Mouse (Mus musculus) heart, adult 18-20 months (tissue): ENCODE measurements at regions not wholly inside any gene's neighbourhood (a gene's known extent, or its start where the extent isn't known, plus 50 kb on each side); places are given as distances from the start of the nearest gene placed in this dataset.

ENCODE experiments used
- DNase-seq, 2 experiments: peaks; one replicate each; pipeline ENCODE4 v3.0.0; 2021 to 2022; ENCODE audit warnings: mixed read lengths in 1 of 2

- no peak for DNase-seq
Observed at GRCm38 (mm10) chr11:23996250-23996649, 78.6 kb downstream of the A830031A19Rik start.

DNA sequence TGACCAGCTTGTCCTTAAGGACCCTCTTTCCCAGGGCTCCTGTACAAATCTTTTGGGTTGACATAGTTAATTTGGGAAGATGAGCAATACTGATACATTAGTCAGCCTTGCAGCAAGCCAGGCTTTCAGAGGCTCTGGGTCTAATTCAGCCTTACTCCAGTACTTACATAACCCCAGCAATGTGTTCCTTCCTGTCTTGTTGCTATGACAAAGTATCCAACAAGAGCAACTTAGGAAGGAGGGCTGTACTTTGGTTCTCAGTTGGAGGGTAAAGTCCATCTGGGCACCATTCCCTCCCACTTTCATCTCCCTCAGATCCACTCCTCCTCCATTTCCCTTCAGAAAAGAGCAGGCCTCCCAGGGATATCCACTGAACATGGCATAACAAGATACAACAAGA lies 80.7 kb downstream of the A830031A19Rik start:
- no peak for DNase-seq

DNA sequence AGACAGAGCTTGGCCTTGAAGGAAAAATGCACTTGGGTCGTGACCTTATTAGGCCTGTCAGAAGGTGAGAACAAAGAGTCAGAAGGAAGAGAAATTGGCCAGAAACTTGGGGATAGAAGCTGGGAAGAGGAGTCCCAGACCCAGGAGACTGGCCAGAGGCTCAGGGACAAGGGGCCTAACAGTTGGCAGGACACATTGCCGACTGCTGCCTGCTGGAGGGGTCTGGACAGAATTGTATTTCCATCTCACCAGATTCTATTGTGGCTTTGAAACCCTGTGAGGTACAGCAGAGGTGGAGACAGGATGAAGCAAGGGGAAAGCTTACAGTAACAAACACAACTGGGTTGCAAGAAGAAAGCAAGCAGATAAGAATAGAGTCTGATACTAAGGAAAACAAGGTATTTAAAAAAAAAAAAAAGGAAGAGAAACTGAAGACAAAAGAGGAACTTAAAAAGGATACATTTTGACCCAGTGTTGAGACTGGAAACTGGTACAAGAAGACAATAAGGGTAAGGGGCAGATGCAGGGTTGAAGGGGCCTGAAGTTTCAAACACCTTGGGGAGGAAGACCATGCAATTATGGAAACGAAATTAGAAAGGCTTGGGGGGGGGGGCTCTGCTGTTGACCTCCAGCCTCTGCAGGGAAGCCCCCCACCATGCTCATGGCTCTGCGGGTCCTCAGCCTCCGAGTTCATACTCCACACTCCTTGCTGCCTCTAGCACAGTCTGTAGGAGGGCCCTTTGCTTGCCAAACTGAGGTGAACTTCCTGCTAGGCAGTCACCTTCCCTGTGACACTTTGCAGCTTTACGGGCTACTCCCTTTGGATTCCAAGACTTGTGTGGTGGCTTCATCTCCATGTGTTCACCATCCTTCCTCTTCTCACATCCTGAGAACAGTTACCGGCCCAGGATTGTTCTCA lies 87.1 kb downstream of the A830031A19Rik start:
- no peak for DNase-seq

- no peak for DNase-seq
Observed at GRCm38 (mm10) chr11:23985231-23985630, 89.6 kb downstream of the A830031A19Rik start.

DNA sequence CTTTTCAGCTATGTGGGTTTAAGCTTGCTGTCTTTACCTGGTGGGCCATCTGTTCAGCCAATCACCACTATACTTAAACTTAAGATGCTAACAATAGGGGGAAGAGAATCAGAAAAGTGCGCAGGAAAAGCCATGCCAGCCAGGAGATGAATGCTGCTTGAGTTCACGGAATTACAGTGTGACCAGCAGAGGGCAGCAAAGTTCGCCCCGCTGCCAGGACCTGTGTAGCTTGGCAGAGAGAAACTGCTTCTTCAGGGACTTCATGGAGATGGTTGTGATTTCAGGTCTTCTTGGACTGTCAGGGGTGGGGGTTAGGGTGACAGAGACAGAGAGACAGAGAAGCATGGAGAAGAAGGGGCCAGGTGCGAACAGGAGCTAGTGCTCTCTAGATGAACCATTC lies 84.3 kb upstream of the Papolg start:
- DNase-seq = peak; percentile 55 to 73

- DNase-seq = no peak
Observed at GRCm38 (mm10) chr11:23978300-23978699, 83.2 kb upstream of the Papolg start.

GRCm38 (mm10) chr11:23977096-23977495 lies 82.0 kb upstream of the Papolg start:
- no peak for DNase-seq

DNA sequence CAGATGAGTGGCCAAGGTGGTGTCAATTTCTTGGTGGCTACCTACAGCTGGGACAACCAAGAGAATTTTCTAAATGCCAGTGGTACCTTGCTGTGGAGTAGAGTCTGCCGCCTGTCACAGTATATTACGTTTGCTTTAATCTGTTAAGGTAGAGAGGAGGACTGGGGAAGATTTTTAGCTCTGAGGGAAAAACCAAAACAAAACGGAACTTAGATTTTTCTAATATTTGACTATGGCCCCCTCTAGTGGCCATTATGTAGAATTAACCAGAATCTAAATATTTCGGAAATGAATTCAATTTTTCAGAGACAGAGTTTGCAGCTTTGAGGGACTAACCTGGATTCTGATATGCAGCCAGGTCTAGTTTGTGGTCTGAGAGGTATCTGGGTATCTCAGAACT lies 59.3 kb upstream of the Papolg start:
- peak in 1 of 2 experiments; percentile 7 for DNase-seq

- no peak for DNase-seq
Observed at GRCm38 (mm10) chr11:23945966-23946365, 50.9 kb upstream of the Papolg start.
